Mouse (Mus musculus): Measurements from ENCODE around the gene Coro1a.
"Not testable (repeated sequence)": the region's sequence is repeated elsewhere in the genome, so short reads cannot be mapped to it uniquely, and the experiment has no call there.

Gene Coro1a

GRCm38 (mm10) chr7:126707442-126708174, at the start of gene Coro1a:
TSS of gene Coro1a (minus strand) at chr7:126707787.
- DNase-seq (ENCODE audit: low spot score in 2 of 2): no peak

- peak in 1 of 2 experiments; percentile 86 for DNase-seq (ENCODE audit: low spot score in 2 of 2)
These were observed 47.3 kb upstream of the Coro1a start for GRCm38 (mm10) chr7:126754866-126755265.

GRCm38 (mm10) chr7:126749582-126750343, 42.2 kb upstream of the Coro1a start:
- no peak for DNase-seq (ENCODE audit: low spot score in 2 of 2)

- no peak for DNase-seq (ENCODE audit: low spot score in 2 of 2)
These were observed 41.2 kb upstream of the Coro1a start for GRCm38 (mm10) chr7:126748824-126749223.

GRCm38 (mm10) chr7:126746798-126747197, 39.2 kb upstream of the Coro1a start:
- DNase-seq (ENCODE audit: low spot score in 2 of 2): no peak

GRCm38 (mm10) chr7:126746066-126746465, 38.5 kb upstream of the Coro1a start:
- DNase-seq (ENCODE audit: low spot score in 2 of 2): peak in 1 of 2 experiments; percentile 26

- DNase-seq (ENCODE audit: low spot score in 2 of 2): no peak
These were observed 34.4 kb upstream of the Coro1a start for GRCm38 (mm10) chr7:126741964-126742482.

GRCm38 (mm10) chr7:126741452-126741851, 33.9 kb upstream of the Coro1a start:
- DNase-seq (ENCODE audit: low spot score in 2 of 2): no peak

GRCm38 (mm10) chr7:126740977-126741376, 33.4 kb upstream of the Coro1a start:
- DNase-seq (ENCODE audit: low spot score in 2 of 2): no peak

GRCm38 (mm10) chr7:126740132-126740735, 32.6 kb upstream of the Coro1a start:
- DNase-seq (ENCODE audit: low spot score in 2 of 2): no peak

- peak in 1 of 2 experiments; percentile 76 for DNase-seq (ENCODE audit: low spot score in 2 of 2)
These were observed 32.0 kb upstream of the Coro1a start for GRCm38 (mm10) chr7:126739551-126739950.

GRCm38 (mm10) chr7:126736122-126736521, 28.5 kb upstream of the Coro1a start:
- no peak for DNase-seq (ENCODE audit: low spot score in 2 of 2)

GRCm38 (mm10) chr7:126730256-126730789, 22.7 kb upstream of the Coro1a start:
- not testable (repeated sequence) for DNase-seq (ENCODE audit: low spot score in 2 of 2)

GRCm38 (mm10) chr7:126725667-126726066, 18.1 kb upstream of the Coro1a start:
- no peak for DNase-seq (ENCODE audit: low spot score in 2 of 2)

- DNase-seq (ENCODE audit: low spot score in 2 of 2): no peak
These were observed 17.5 kb upstream of the Coro1a start for GRCm38 (mm10) chr7:126725077-126725476.

GRCm38 (mm10) chr7:126721635-126722034, 14.0 kb upstream of the Coro1a start:
- DNase-seq (ENCODE audit: low spot score in 2 of 2): no peak

- DNase-seq (ENCODE audit: low spot score in 2 of 2): no peak
These were observed 11.3 kb upstream of the Coro1a start for GRCm38 (mm10) chr7:126718787-126719337.

GRCm38 (mm10) chr7:126717566-126717965, 10.0 kb upstream of the Coro1a start:
- DNase-seq (ENCODE audit: low spot score in 2 of 2): no peak

GRCm38 (mm10) chr7:126715679-126716078, 8.1 kb upstream of the Coro1a start:
- no peak for DNase-seq (ENCODE audit: low spot score in 2 of 2)

- no peak for DNase-seq (ENCODE audit: low spot score in 2 of 2)
These were observed 4.3 kb upstream of the Coro1a start for GRCm38 (mm10) chr7:126711910-126712309.

GRCm38 (mm10) chr7:126710266-126710665, 2.7 kb upstream of the Coro1a start:
- no peak for DNase-seq (ENCODE audit: low spot score in 2 of 2)

Data from left cerebral cortex, adult 9 months (tissue).